Mouse (Mus musculus): ENCODE measurements around the gene Krt83. TPM values are rescaled to one million over a fixed set of nuclear protein-coding genes. Genes with fewer than 3 reads are reported as not detected.

Gene Krt83
- polyA plus RNA-seq, 1 experiment from 2014 or later, result not detected

Other genes starting within 250 kb of the Krt83 start
- 2.9 and 3.6 TPM in 2 replicates for gene Nr4a1, start 237.2 kb downstream of the Krt83 start, polyA plus RNA-seq (2016; fragmentation: Nextera tagmentation; extraction: Ambion mirVana)
- gene Atg101, start 207.2 kb downstream of the Krt83 start, polyA plus RNA-seq (2016; fragmentation: Nextera tagmentation; extraction: Ambion mirVana), result 61.9 and 63.2 TPM in 2 replicates
- gene 6030408B16Rik, start 198.3 kb downstream of the Krt83 start, polyA plus RNA-seq (2016; fragmentation: Nextera tagmentation; extraction: Ambion mirVana), result 0.27 and 0.28 TPM in 2 replicates
- not detected in 2 replicates for gene Krt80, start 121.3 kb downstream of the Krt83 start, polyA plus RNA-seq (2016; fragmentation: Nextera tagmentation; extraction: Ambion mirVana)
- gene Krt7, start 80.5 kb downstream of the Krt83 start, polyA plus RNA-seq (2016; fragmentation: Nextera tagmentation; extraction: Ambion mirVana), result 3.9 and 6.4 TPM in 2 replicates
- 0.17 and 0.22 TPM in 2 replicates for gene Krt87, start 52.7 kb downstream of the Krt83 start, polyA plus RNA-seq (2016; fragmentation: Nextera tagmentation; extraction: Ambion mirVana)
- gene Krt88, start 43.8 kb downstream of the Krt83 start, polyA plus RNA-seq (2016; fragmentation: Nextera tagmentation; extraction: Ambion mirVana), result not detected in 2 replicates
- gene Krt81, start 27.8 kb downstream of the Krt83 start, polyA plus RNA-seq (2016; fragmentation: Nextera tagmentation; extraction: Ambion mirVana), result not detected in 2 replicates
- gene Krt86, start 18.0 kb downstream of the Krt83 start, polyA plus RNA-seq (2016; fragmentation: Nextera tagmentation; extraction: Ambion mirVana), result not detected in 2 replicates
- gene Gm49425, start 25.7 kb upstream of the Krt83 start, polyA plus RNA-seq (2016; fragmentation: Nextera tagmentation; extraction: Ambion mirVana), result not detected in 2 replicates
- gene Krt84, start 41.3 kb upstream of the Krt83 start, polyA plus RNA-seq (2016; fragmentation: Nextera tagmentation; extraction: Ambion mirVana), result not detected in 2 replicates
- not detected in 2 replicates for gene Krt82, start 59.2 kb upstream of the Krt83 start, polyA plus RNA-seq (2016; fragmentation: Nextera tagmentation; extraction: Ambion mirVana)
- gene Krt90, start 71.4 kb upstream of the Krt83 start, polyA plus RNA-seq (2016; fragmentation: Nextera tagmentation; extraction: Ambion mirVana), result 0.11 and 0.22 TPM in 2 replicates
- 0.09 and 0.12 TPM in 2 replicates for gene Krt75, start 82.4 kb upstream of the Krt83 start, polyA plus RNA-seq (2016; fragmentation: Nextera tagmentation; extraction: Ambion mirVana)
- not detected in 2 replicates for gene Gm5414, start 136.7 kb upstream of the Krt83 start, polyA plus RNA-seq (2016; fragmentation: Nextera tagmentation; extraction: Ambion mirVana)
- not detected in 2 replicates for gene Gm5478, start 155.9 kb upstream of the Krt83 start, polyA plus RNA-seq (2016; fragmentation: Nextera tagmentation; extraction: Ambion mirVana)
- not detected in 2 replicates for gene Krt6b, start 188.8 kb upstream of the Krt83 start, polyA plus RNA-seq (2016; fragmentation: Nextera tagmentation; extraction: Ambion mirVana)
- gene Krt6a, start 202.8 kb upstream of the Krt83 start, polyA plus RNA-seq (2016; fragmentation: Nextera tagmentation; extraction: Ambion mirVana), result not detected in 2 replicates
- gene Krt5, start 221.4 kb upstream of the Krt83 start, polyA plus RNA-seq (2016; fragmentation: Nextera tagmentation; extraction: Ambion mirVana), result 3.7 and 6.3 TPM in 2 replicates

Measured in forebrain, embryonic 12.5 days (tissue).